In genomic region chr6:32160370-32160769, GRCm38 (mm10) we compare ENCODE assay signal across 22 mouse cellular contexts.
"Had no signal": no experiment of that assay in that cellular context is flagged by ENCODE, and none has a peak within 500 bp of the region (broad histone marks: within the 10 kb centered on the region; RNA-seq: fewer than 3 reads in every experiment).

No protein-coding gene starts in this region.

- ATAC-seq: hindbrain, postnatal 0 days; intestine, embryonic 16.5 days; liver, embryonic 12.5 days had no signal

- H3K9me3 ChIP-seq: heart, embryonic 13.5 days; heart, embryonic 15.5 days; hindbrain, embryonic 13.5 days; hindbrain, embryonic 15.5 days; kidney, embryonic 15.5 days; limb, embryonic 13.5 days; limb, embryonic 15.5 days; liver, embryonic 12.5 days had no signal

- DNase-seq: gastrocnemius, postnatal 14 days; gastrocnemius, postnatal 36 days; heart, adult 2 months; heart, postnatal 14 days; heart, postnatal 36 days; kidney, adult 11 months; kidney, adult 2 months; kidney, adult 9 months; kidney, postnatal 14 days; kidney, postnatal 36 days; layer of hippocampus, postnatal 36 days; left cerebral cortex, postnatal 4 days had no signal

- H3K36me3 ChIP-seq: kidney, embryonic 15.5 days; limb, embryonic 15.5 days; liver, embryonic 12.5 days had no signal

- H3K4me3 ChIP-seq: heart, adult 2 months; heart, embryonic 13.5 days; heart, embryonic 15.5 days; hindbrain, embryonic 13.5 days; hindbrain, embryonic 15.5 days; kidney, embryonic 15.5 days; limb, embryonic 13.5 days; limb, embryonic 15.5 days; liver, embryonic 12.5 days had no signal

- H3K4me1 ChIP-seq: heart, embryonic 13.5 days; heart, embryonic 15.5 days; hindbrain, embryonic 13.5 days; hindbrain, embryonic 15.5 days; kidney, embryonic 15.5 days; limb, embryonic 13.5 days; limb, embryonic 15.5 days; liver, embryonic 12.5 days had no signal

- H3K27me3 ChIP-seq: heart, embryonic 13.5 days; heart, embryonic 15.5 days; hindbrain, embryonic 13.5 days; hindbrain, embryonic 15.5 days; kidney, embryonic 15.5 days; limb, embryonic 13.5 days; limb, embryonic 15.5 days; liver, embryonic 12.5 days had no signal
